Mouse (Mus musculus): ENCODE measurements around the gene Kansl2.

GRCm38 (mm10) chr15:98512232-98512631, 21.8 kb downstream of the Kansl2 start:
- no peak for TF ChIP-seq CTCF (conservative IDR thresholded peaks at IDR 0.05; ENCODE audit: low read length)
- no peak for TF ChIP-seq NANOG (IDR thresholded peaks at IDR 0.05; ENCODE audit: borderline replicate concordance, low read length)
- TF ChIP-seq POU5F1 (IDR thresholded peaks at IDR 0.05; ENCODE audit: borderline replicate concordance, low read length) = no peak
